Mouse (Mus musculus) MEL (cell line): Measurements from ENCODE around the gene Stk16. TPM values are rescaled to one million over a fixed set of nuclear protein-coding genes. Genes with fewer than 3 reads are reported as not detected.

Experiments used
- DNase-seq: peaks from one replicate; pipeline ENCODE4 v3.0.0; 2011; ENCODE audit warnings: low read depth, low spot score
- H3K27ac ChIP-seq: 2 replicates; pipeline ENCODE4 v1.5.1; 2012; ENCODE audit warnings: low read depth, mild to moderate bottlenecking, control low read depth, low read length, moderate library complexity; ENCODE audit not compliant: control insufficient read depth
- H3K27me3 ChIP-seq, 2 experiments: fragments of 150-350 bp in 1 of 2; sonication (generic) in 1 of 2; 2 replicates each; pipeline ENCODE4 v1.6.1; 2012; ENCODE audit warnings: low read length in 2 of 2, mild to moderate bottlenecking in 2 of 2, improper control_type of control experiment in 1 of 2, moderate library complexity in 1 of 2; ENCODE audit not compliant: insufficient read depth in 2 of 2, control insufficient read depth in 1 of 2
- H3K36me3 ChIP-seq, 2 experiments: 2 replicates each; pipeline ENCODE4 v1.6.1; 2012 to 2014; ENCODE audit warnings: low read length in 2 of 2, improper control_type of control experiment in 1 of 2, inconsistent platforms in 1 of 2, mild to moderate bottlenecking in 1 of 2; ENCODE audit not compliant: insufficient read depth in 2 of 2, control insufficient read depth in 1 of 2
- H3K4me1 ChIP-seq, 2 experiments: fragments of 150-350 bp in 1 of 2; sonication (generic) in 1 of 2; 2 replicates each; pipeline ENCODE4 v1.6.1; 2012; ENCODE audit warnings: low read length in 2 of 2, improper control_type of control experiment in 1 of 2, mild to moderate bottlenecking in 1 of 2; ENCODE audit not compliant: insufficient read depth in 2 of 2, control insufficient read depth in 1 of 2
- H3K4me3 ChIP-seq, 2 experiments: fragments of 150-350 bp in 1 of 2; sonication (generic) in 1 of 2; 2 replicates each; pipeline ENCODE4 v1.5.1; 2012; ENCODE audit warnings: low read depth in 2 of 2, low read length in 2 of 2, mild to moderate bottlenecking in 2 of 2, moderate library complexity in 2 of 2, control low read depth in 1 of 2, improper control_type of control experiment in 1 of 2; ENCODE audit not compliant: control insufficient read depth in 1 of 2, insufficient read depth in 1 of 2
- H3K79me2 ChIP-seq: 2 replicates; pipeline ENCODE4 v1.6.1; 2012; ENCODE audit warnings: mild to moderate bottlenecking, low read length, moderate library complexity; ENCODE audit not compliant: control insufficient read depth, poor library complexity, insufficient read depth
- H3K9ac ChIP-seq: 2 replicates; pipeline ENCODE4 v1.6.1; 2012; ENCODE audit warnings: low read depth, mild to moderate bottlenecking, control low read depth, low read length, moderate library complexity; ENCODE audit not compliant: control insufficient read depth, poor library complexity, severe bottlenecking
- H3K9me3 ChIP-seq: fragments of 150-350 bp; sonication (generic); replicated peaks from 2 replicates; pipeline ENCODE4 v1.6.1; 2012; ENCODE audit warnings: mild to moderate bottlenecking, low read length, improper control_type of control experiment, moderate library complexity; ENCODE audit not compliant: insufficient read depth
- CHD1 ChIP-seq: IDR thresholded peaks from 2 replicates; pipeline ENCODE4 v1.6.1; 2012; ENCODE audit warnings: low read depth, mild to moderate bottlenecking, inconsistent platforms, low read length, improper control_type of control experiment
- CHD2 ChIP-seq: IDR thresholded peaks from 2 replicates; pipeline ENCODE4 v1.6.1; 2011; ENCODE audit warnings: low read length, improper control_type of control experiment
- CTCF ChIP-seq, 3 experiments: IDR thresholded peaks in 2 of 3; conservative IDR thresholded peaks in 1 of 3; 2 replicates each; pipeline ENCODE4 v1.5.1; 2011 to 2012; ENCODE audit warnings: low read length in 3 of 3, low read depth in 2 of 3, mild to moderate bottlenecking in 2 of 3, improper control_type of control experiment in 1 of 3, inconsistent platforms in 1 of 3, mixed read lengths in 1 of 3, moderate library complexity in 1 of 3; ENCODE audit not compliant: control insufficient read depth in 1 of 3, insufficient read depth in 1 of 3, poor library complexity in 1 of 3, severe bottlenecking in 1 of 3
- E2F4 ChIP-seq: IDR thresholded peaks from 2 replicates; pipeline ENCODE4 v1.6.1; 2011; ENCODE audit warnings: low read depth, low read length, improper control_type of control experiment, borderline replicate concordance
- ELF1 ChIP-seq: IDR thresholded peaks from 2 replicates; pipeline ENCODE4 v1.6.1; 2014; ENCODE audit warnings: low read depth, mild to moderate bottlenecking, inconsistent platforms, low read length, improper control_type of control experiment, moderate library complexity
- EP300 ChIP-seq, 2 experiments: IDR thresholded peaks; 2 replicates each; pipeline ENCODE4 v1.6.1; 2011; ENCODE audit warnings: improper control_type of control experiment in 2 of 2, low read length in 2 of 2, low read depth in 1 of 2, mild to moderate bottlenecking in 1 of 2
- ETS1 ChIP-seq: IDR thresholded peaks from 2 replicates; pipeline ENCODE4 v1.6.1; 2012; ENCODE audit warnings: low read depth, mild to moderate bottlenecking, inconsistent platforms, low read length, improper control_type of control experiment, moderate library complexity
- GABPA ChIP-seq: IDR thresholded peaks from 2 replicates; pipeline ENCODE4 v1.6.1; 2012; ENCODE audit warnings: low read depth, mild to moderate bottlenecking, inconsistent platforms, low read length, improper control_type of control experiment, moderate library complexity
- GATA1 ChIP-seq: IDR thresholded peaks from 2 replicates; pipeline ENCODE4 v1.6.1; 2011; ENCODE audit warnings: low read depth, low read length, improper control_type of control experiment
- HCFC1 ChIP-seq: IDR thresholded peaks from 2 replicates; pipeline ENCODE4 v1.6.1; 2012; ENCODE audit warnings: low read depth, mild to moderate bottlenecking, inconsistent platforms, low read length, improper control_type of control experiment, moderate library complexity
- JUND ChIP-seq: IDR thresholded peaks from 2 replicates; pipeline ENCODE4 v1.6.1; 2011; ENCODE audit warnings: low read depth, mild to moderate bottlenecking, improper control_type of control experiment, low read length
- KAT2A ChIP-seq: conservative IDR thresholded peaks from 2 replicates; pipeline ENCODE4 v1.6.1; 2012; ENCODE audit warnings: low read depth, low read length, improper control_type of control experiment, inconsistent platforms
- MAFK ChIP-seq: IDR thresholded peaks from 2 replicates; pipeline ENCODE4 v1.6.1; 2011; ENCODE audit warnings: low read depth, mild to moderate bottlenecking, low read length, improper control_type of control experiment, borderline replicate concordance
- MAX ChIP-seq: IDR thresholded peaks from 2 replicates; pipeline ENCODE4 v1.6.1; 2011; ENCODE audit warnings: low read length, improper control_type of control experiment
- MAZ ChIP-seq: IDR thresholded peaks from 2 replicates; pipeline ENCODE4 v1.6.1; 2012; ENCODE audit warnings: low read depth, mild to moderate bottlenecking, inconsistent platforms, low read length, improper control_type of control experiment
- MEF2A ChIP-seq: IDR thresholded peaks from 2 replicates; pipeline ENCODE4 v1.6.1; 2014; ENCODE audit warnings: low read depth, mild to moderate bottlenecking, inconsistent platforms, low read length, improper control_type of control experiment; ENCODE audit not compliant: poor library complexity, insufficient replicate concordance, severe bottlenecking; ENCODE audit errors: extremely low read depth
- MXI1 ChIP-seq: IDR thresholded peaks from 2 replicates; pipeline ENCODE4 v1.6.1; 2011; ENCODE audit warnings: mild to moderate bottlenecking, low read depth, low read length, improper control_type of control experiment
- MYB ChIP-seq: IDR thresholded peaks from 2 replicates; pipeline ENCODE4 v1.6.1; 2011; ENCODE audit warnings: mild to moderate bottlenecking, low read depth, low read length, improper control_type of control experiment
- MYC ChIP-seq: IDR thresholded peaks from 2 replicates; pipeline ENCODE4 v1.6.1; 2011; ENCODE audit warnings: low read depth, mild to moderate bottlenecking, low read length, improper control_type of control experiment, moderate library complexity
- NELFE ChIP-seq: IDR thresholded peaks from 2 replicates; pipeline ENCODE4 v1.6.1; 2011; ENCODE audit warnings: low read depth, low read length, improper control_type of control experiment
- NRF1 ChIP-seq: IDR thresholded peaks from 2 replicates; pipeline ENCODE4 v1.6.1; 2014; ENCODE audit warnings: low read depth, mild to moderate bottlenecking, inconsistent platforms, low read length, improper control_type of control experiment, moderate library complexity; ENCODE audit not compliant: poor library complexity, insufficient read depth, severe bottlenecking
- POLR2AphosphoS2 ChIP-seq: IDR thresholded peaks from 2 replicates; pipeline ENCODE4 v1.6.1; 2011; ENCODE audit warnings: low read length, improper control_type of control experiment
- POLR2AphosphoS5 ChIP-seq: IDR thresholded peaks from 2 replicates; pipeline ENCODE4 v1.6.1; 2012; ENCODE audit warnings: low read depth, borderline replicate concordance, mild to moderate bottlenecking, inconsistent platforms, low read length, moderate library complexity, mixed read lengths
- RCOR1 ChIP-seq: IDR thresholded peaks from 2 replicates; pipeline ENCODE4 v1.6.1; 2012; ENCODE audit warnings: low read depth, mild to moderate bottlenecking, inconsistent platforms, low read length, improper control_type of control experiment
- SIN3A ChIP-seq: IDR thresholded peaks from 2 replicates; pipeline ENCODE4 v1.6.1; 2012; ENCODE audit warnings: low read length, improper control_type of control experiment, inconsistent platforms
- SMC3 ChIP-seq: IDR thresholded peaks from 2 replicates; pipeline ENCODE4 v1.6.1; 2011; ENCODE audit warnings: low read depth, low read length, improper control_type of control experiment
- TAL1 ChIP-seq: IDR thresholded peaks from 2 replicates; pipeline ENCODE4 v1.6.1; 2012; ENCODE audit warnings: mild to moderate bottlenecking, inconsistent platforms, low read length, moderate library complexity, mixed read lengths
- TBP ChIP-seq: IDR thresholded peaks from 2 replicates; pipeline ENCODE4 v1.8.0; 2011; ENCODE audit warnings: low read depth, low read length, improper control_type of control experiment
- TCF12 ChIP-seq: IDR thresholded peaks from 2 replicates; pipeline ENCODE4 v1.6.1; 2014; ENCODE audit warnings: low read depth, mild to moderate bottlenecking, inconsistent platforms, low read length, improper control_type of control experiment, moderate library complexity
- UBTF ChIP-seq: IDR thresholded peaks from 2 replicates; pipeline ENCODE4 v1.6.1; 2012; ENCODE audit warnings: low read depth, mild to moderate bottlenecking, inconsistent platforms, low read length, improper control_type of control experiment, moderate library complexity, borderline replicate concordance; ENCODE audit not compliant: insufficient read depth
- USF1 ChIP-seq: IDR thresholded peaks from 2 replicates; pipeline ENCODE4 v1.6.1; 2014; ENCODE audit warnings: low read depth, mild to moderate bottlenecking, inconsistent platforms, low read length, improper control_type of control experiment, moderate library complexity
- USF2 ChIP-seq, 2 experiments: IDR thresholded peaks; 2 replicates each; pipeline ENCODE4 v1.6.1; 2011 to 2012; ENCODE audit warnings: improper control_type of control experiment in 2 of 2, low read length in 2 of 2, borderline replicate concordance in 1 of 2, inconsistent platforms in 1 of 2, low read depth in 1 of 2, mild to moderate bottlenecking in 1 of 2; ENCODE audit not compliant: insufficient read depth in 1 of 2
- ZKSCAN1 ChIP-seq: IDR thresholded peaks from 2 replicates; pipeline ENCODE4 v1.6.1; 2012; ENCODE audit warnings: low read depth, mild to moderate bottlenecking, inconsistent platforms, low read length, improper control_type of control experiment, moderate library complexity
- ZMIZ1 ChIP-seq: IDR thresholded peaks from 2 replicates; pipeline ENCODE4 v1.6.1; 2012; ENCODE audit warnings: low read depth, mild to moderate bottlenecking, inconsistent platforms, low read length, improper control_type of control experiment, moderate library complexity
- ZNF384 ChIP-seq: IDR thresholded peaks from 2 replicates; pipeline ENCODE4 v1.6.1; 2012; ENCODE audit warnings: low read depth, mild to moderate bottlenecking, inconsistent platforms, low read length, improper control_type of control experiment
- polyA plus RNA-seq, 2 experiments: library from polyadenylated mRNA; stranded (reverse) in 1 of 2; unstranded in 1 of 2; fragments of >175 nt in 1 of 2; fragments of >200 nt in 1 of 2; gene quantifications; 2 replicates each; pipeline versions ENCODE4 v1.2.1 to v1.2.4; 2012; ENCODE audit warnings: low replicate concordance in 2 of 2, low read depth in 1 of 2; ENCODE audit not compliant: insufficient read length in 2 of 2, insufficient read depth in 1 of 2, missing spikeins in 1 of 2
- total RNA-seq: library from RNA; depleted of rRNA; stranded (reverse); fragments of 300-350 nt; gene quantifications from 2 replicates; pipeline ENCODE4 v1.2.3, GENCODE M21; 2012

Gene Stk16
- total and polyA plus RNA-seq, 3 experiments = 110 to 154 TPM; not detected in 1

DNA sequence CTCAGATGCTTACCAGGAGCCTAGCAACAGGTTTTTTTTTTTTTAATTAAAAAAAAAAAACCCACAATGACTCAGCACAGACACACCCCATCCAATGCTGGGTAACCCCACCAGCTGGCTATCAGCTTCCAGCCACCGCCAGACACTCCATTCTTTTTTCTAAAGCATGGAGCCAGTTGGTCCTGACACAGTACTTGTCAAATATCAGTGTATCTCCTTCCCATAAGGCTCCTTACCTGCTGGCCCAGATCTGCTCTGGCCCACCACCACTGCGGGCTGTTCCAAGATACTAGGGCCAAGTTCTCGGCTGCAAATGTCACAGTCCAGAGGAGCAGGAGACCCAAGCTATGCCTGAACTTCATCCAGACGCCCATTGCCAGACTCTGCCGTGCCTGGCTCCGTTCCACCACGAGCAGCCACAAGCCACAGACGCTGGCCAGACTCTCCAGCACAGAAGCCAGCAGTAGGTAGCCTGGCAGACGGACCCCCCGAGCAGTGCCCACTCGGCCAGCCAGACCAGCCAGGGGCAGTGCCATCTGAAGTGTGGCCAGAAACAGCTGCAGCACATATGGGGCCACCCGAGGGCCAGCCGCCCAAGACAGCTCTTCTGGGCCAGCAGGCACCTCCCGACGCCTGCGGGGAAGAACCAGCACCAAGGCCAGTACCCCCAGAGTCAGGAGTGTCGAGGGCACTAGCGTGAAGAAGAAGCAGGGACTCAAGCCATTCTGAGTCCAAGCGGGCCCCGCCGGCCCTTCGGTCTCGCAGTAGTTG lies 31.1 kb upstream of the Stk16 start:
- Histone ChIP-seq H3K27me3 (no peaks in the 10 kb centered on the region), H3K36me3 (peaks cover 2 to 11% of the 10 kb centered on the region in 2 experiments; a peak in 3 of 4 replicates), H3K4me1 (peaks cover 2 to 10% of the 10 kb centered on the region in 2 experiments; a peak in 3 of 4 replicates), H3K9me3 (no peaks in the 10 kb centered on the region), H3K4me3 (peak overlapping the region; percentile 69 to 84), H3K9ac (peak overlapping the region; percentile 77), H3K27ac (peak overlapping the region; percentile 78), H3K79me2 (peaks cover 14% of the 10 kb centered on the region)
- peak; percentile 89 for DNase-seq
- TF ChIP-seq MYB (no peak), ZKSCAN1 (no peak; the same call in 1 of the 2 replicates), NRF1 (no peak), CTCF (IDR thresholded peaks at IDR 0.05 in 2 of 3, conservative IDR thresholded peaks at IDR 0.05 in 1 of 3; ENCODE audit: control insufficient read depth in 1 of 3, insufficient read depth in 1 of 3, low read depth in 2 of 3, low read length in 3 of 3, poor library complexity in 1 of 3, severe bottlenecking in 1 of 3) (no peak), MXI1 (peak; percentile 93; the same call in 1 of the 2 replicates), POLR2AphosphoS5 (no peak), MAX (peak; percentile 64; the same call in 1 of the 2 replicates), EP300 (IDR thresholded peaks at IDR 0.05; ENCODE audit: low read depth in 1 of 2, low read length in 2 of 2) (peak; percentile 85 to 90), NELFE (0 out of 2 replicates have a peak, but pooled peaks have one; percentile 2), MAFK (peak; percentile 93), MAZ (0 out of 2 replicates have a peak, but pooled peaks have one; percentile 7), ELF1 (no peak), TBP (peak; percentile 55; the same call in 1 of the 2 replicates), CHD1 (no peak), KAT2A (no peak), ZMIZ1 (no peak), USF1 (no peak), E2F4 (no peak), POLR2AphosphoS2 (no peak; the same call in 1 of the 2 replicates), TAL1 (peak; percentile 83), USF2 (IDR thresholded peaks at IDR 0.05; ENCODE audit: borderline replicate concordance in 1 of 2, insufficient read depth in 1 of 2, low read depth in 1 of 2, low read length in 2 of 2) (no peak), GABPA (peak; percentile 95), TCF12 (peak; percentile 86), ZNF384 (peak; percentile 100), CHD2 (no peak), ETS1 (peak; percentile 100), HCFC1 (peak; percentile 50; the same call in 1 of the 2 replicates), MEF2A (no peak), RCOR1 (no peak), JUND (0 out of 2 replicates have a peak, but pooled peaks have one; percentile 39), MYC (peak; percentile 67; the same call in 1 of the 2 replicates), GATA1 (peak; percentile 75), SMC3 (no peak), SIN3A (peak; percentile 100), UBTF (no peak)
